Mouse (Mus musculus): ENCODE measurements at regions not wholly inside any gene's neighbourhood (a gene's known extent, or its start where the extent isn't known, plus 50 kb on each side); places are given as distances from the start of the nearest gene placed in this dataset.

DNA sequence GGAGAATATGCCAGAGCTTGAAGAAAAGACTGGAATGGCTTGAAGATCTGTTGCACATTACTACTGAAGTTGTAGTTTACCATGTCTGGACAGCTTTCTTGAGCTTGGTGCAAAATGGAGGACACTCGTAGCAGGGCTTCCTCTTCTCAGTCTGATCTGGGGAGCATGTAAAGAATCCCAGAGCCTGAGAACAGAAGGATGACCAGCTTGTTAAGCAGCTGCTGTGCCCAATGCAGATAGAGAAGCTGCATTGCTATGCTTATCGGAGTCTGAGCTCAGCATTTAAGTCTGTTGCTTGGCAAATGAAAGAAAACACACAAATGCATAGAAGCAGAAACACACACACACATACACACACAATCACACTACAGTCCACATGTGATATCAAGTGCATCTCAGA lies 76.9 kb upstream of the Tnc start:
- ATAC-seq: no peak
- no peaks in the 10 kb centered on the region for H3K9me3 ChIP-seq (replicated peaks; ENCODE audit: control insufficient read depth, low read length)
- no peak overlapping the region for H3K27ac ChIP-seq (ENCODE audit: low read depth, low read length)
- H3K4me2 ChIP-seq (ENCODE audit: low read length): no peak overlapping the region
- no peak for DNase-seq (ENCODE audit: low spot score)
- H3K36me3 ChIP-seq (ENCODE audit: control insufficient read depth, insufficient read depth, low read length): no peaks in the 10 kb centered on the region
- no peaks in the 10 kb centered on the region for H3K27me3 ChIP-seq (replicated peaks; ENCODE audit: control insufficient read depth, insufficient read depth, low read length)
- no peaks in the 10 kb centered on the region for H3K4me1 ChIP-seq (ENCODE audit: control insufficient read depth, insufficient read depth, low read length)
- WGBS: 95% methylated on average over 2 of the region's 2 CpGs
- H3K9ac ChIP-seq (ENCODE audit: low read length): no peak overlapping the region
- H3K4me3 ChIP-seq (ENCODE audit: low read depth, low read length): no peak overlapping the region

GRCm38 (mm10) chr4:64098247-64098646 lies 51.4 kb upstream of the Tnc start:
- DNase-seq (ENCODE audit: low spot score): no peak
- H3K4me2 ChIP-seq (ENCODE audit: low read length): no peak overlapping the region
- no peak overlapping the region for H3K4me3 ChIP-seq (ENCODE audit: low read depth, low read length)
- no peak for ATAC-seq
- no peak overlapping the region for H3K27ac ChIP-seq (ENCODE audit: low read depth, low read length)
- no peaks in the 10 kb centered on the region for H3K36me3 ChIP-seq (ENCODE audit: control insufficient read depth, insufficient read depth, low read length)
- 93% methylated on average over 4 of the region's 4 CpGs for WGBS
- no peaks in the 10 kb centered on the region for H3K27me3 ChIP-seq (replicated peaks; ENCODE audit: control insufficient read depth, insufficient read depth, low read length)
- H3K9ac ChIP-seq (ENCODE audit: low read length): no peak overlapping the region
- H3K4me1 ChIP-seq (ENCODE audit: control insufficient read depth, insufficient read depth, low read length): no peaks in the 10 kb centered on the region
- no peaks in the 10 kb centered on the region for H3K9me3 ChIP-seq (replicated peaks; ENCODE audit: control insufficient read depth, low read length)

Data from forebrain, embryonic 14.5 days (tissue).